Mouse (Mus musculus): ENCODE results near the gene Cldn7.

DNA sequence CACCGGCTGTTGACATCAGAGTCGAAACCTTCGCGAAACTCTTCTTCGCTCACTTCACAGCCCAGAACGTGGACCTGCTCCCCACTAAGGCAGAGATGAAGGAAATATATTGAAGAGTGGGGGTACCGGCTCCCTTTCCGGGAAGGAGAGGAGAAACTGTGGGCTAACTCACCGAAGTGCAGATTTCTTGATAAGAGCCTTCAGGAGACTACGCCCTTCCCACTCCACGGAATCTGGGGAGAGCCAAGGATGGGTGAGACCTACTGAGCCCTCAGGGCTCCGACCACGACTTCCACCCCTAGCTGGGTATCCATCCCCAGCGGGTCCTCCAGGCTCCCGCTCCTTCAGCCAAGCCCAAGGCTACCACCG is 15.2 kb downstream of the Cldn7 start:
- TF ChIP-seq MYB (IDR thresholded peaks at IDR 0.05; ENCODE audit: low read depth, low read length) = no peak
- no peak for TF ChIP-seq TBP (IDR thresholded peaks at IDR 0.05; ENCODE audit: low read depth, low read length)
- no peak for TF ChIP-seq CTCF (IDR thresholded peaks at IDR 0.05 in 2 of 3, conservative IDR thresholded peaks at IDR 0.05 in 1 of 3; ENCODE audit: control insufficient read depth in 1 of 3, insufficient read depth in 1 of 3, low read depth in 2 of 3, low read length in 3 of 3, poor library complexity in 1 of 3, severe bottlenecking in 1 of 3)
- no peak for TF ChIP-seq POLR2A (IDR thresholded peaks at IDR 0.05; ENCODE audit: control insufficient read depth in 1 of 2, insufficient read depth in 1 of 2, low read depth in 1 of 2, low read length in 2 of 2, poor library complexity in 1 of 2)
- no peak for TF ChIP-seq MAX (IDR thresholded peaks at IDR 0.05; ENCODE audit: low read length)
- TF ChIP-seq RCOR1 (IDR thresholded peaks at IDR 0.05; ENCODE audit: low read depth, low read length) = no peak
- TF ChIP-seq HCFC1 (IDR thresholded peaks at IDR 0.05; ENCODE audit: low read depth, low read length) = no peak
- no peak for TF ChIP-seq RAD21 (IDR thresholded peaks at IDR 0.05; ENCODE audit: low read depth, low read length)
